Mouse (Mus musculus): ENCODE results near the gene Spag5.
A peak's percentile ranks its signal among the peaks of the same experiment; 100 is the strongest.

Gene Spag5

GRCm38 (mm10) chr11:78322860-78323259, 21.5 kb downstream of the Spag5 start, which contains the start of gene Aldoc:
TSS of gene Aldoc (plus strand) at chr11:78322968.
- peak; percentile 89 for DNase-seq (ENCODE audit: low spot score)

GRCm38 (mm10) chr11:78324000-78324785, 22.9 kb downstream of the Spag5 start:
- DNase-seq (ENCODE audit: low spot score), result no peak

- DNase-seq (ENCODE audit: low spot score), result no peak
Observed at GRCm38 (mm10) chr11:78324965-78325364, 23.6 kb downstream of the Spag5 start.

GRCm38 (mm10) chr11:78327215-78327614, 25.9 kb downstream of the Spag5 start:
- no peak for DNase-seq (ENCODE audit: low spot score)

GRCm38 (mm10) chr11:78327634-78328511, 26.5 kb downstream of the Spag5 start, which contains the start of gene Pigs:
TSS of gene Pigs (plus strand) at chr11:78328415.
- peak; percentile 93 for DNase-seq (ENCODE audit: low spot score)

- DNase-seq (ENCODE audit: low spot score), result no peak
Observed at GRCm38 (mm10) chr11:78328512-78329056, 27.3 kb downstream of the Spag5 start.

GRCm38 (mm10) chr11:78332676-78333075, 31.3 kb downstream of the Spag5 start:
- DNase-seq (ENCODE audit: low spot score), result no peak

GRCm38 (mm10) chr11:78333992-78334391, 32.7 kb downstream of the Spag5 start:
- DNase-seq (ENCODE audit: low spot score), result no peak

GRCm38 (mm10) chr11:78337040-78337439, 35.7 kb downstream of the Spag5 start:
- DNase-seq (ENCODE audit: low spot score), result no peak

- DNase-seq (ENCODE audit: low spot score), result no peak
Observed at GRCm38 (mm10) chr11:78341702-78342101, 40.4 kb downstream of the Spag5 start.

GRCm38 (mm10) chr11:78343381-78344327, 42.3 kb downstream of the Spag5 start, which contains the start of gene Unc119:
TSS of gene Unc119 (plus strand) at chr11:78343482.
- DNase-seq (ENCODE audit: low spot score), result peak; percentile 62

- DNase-seq (ENCODE audit: low spot score), result no peak
Observed at GRCm38 (mm10) chr11:78344328-78344889, 43.1 kb downstream of the Spag5 start.

GRCm38 (mm10) chr11:78344890-78345715, 43.8 kb downstream of the Spag5 start:
- no peak for DNase-seq (ENCODE audit: low spot score)

GRCm38 (mm10) chr11:78345801-78346200, 44.5 kb downstream of the Spag5 start:
- DNase-seq (ENCODE audit: low spot score), result peak; percentile 60

- no peak for DNase-seq (ENCODE audit: low spot score)
Observed at GRCm38 (mm10) chr11:78346326-78347069, 45.2 kb downstream of the Spag5 start.

GRCm38 (mm10) chr11:78347070-78347754, 45.9 kb downstream of the Spag5 start:
- DNase-seq (ENCODE audit: low spot score), result peak; percentile 41

GRCm38 (mm10) chr11:78347908-78348307, 46.6 kb downstream of the Spag5 start:
- no peak for DNase-seq (ENCODE audit: low spot score)

GRCm38 (mm10) chr11:78348474-78348873, 47.1 kb downstream of the Spag5 start:
- no peak for DNase-seq (ENCODE audit: low spot score)
